Mouse (Mus musculus): Measurements from ENCODE around the gene Top2b. TPM values are rescaled to one million over a fixed set of nuclear protein-coding genes. Genes with fewer than 3 reads are reported as not detected.
A peak's percentile ranks its signal among the peaks of the same experiment; 100 is the strongest.

Top2b gene
- total RNA-seq (2021) = 10 to 100 TPM; 51.0 to 67.2 TPM

- intact Hi-C loops (cut with DNase I) = loop anchor here (1.0 to 5.0 kb wide), 2 partner anchors 49 to 88 kb away; no protein-coding TSS in a partner anchor
- peak; percentile 94 to 97 for DNase-seq
Measured at GRCm38 (mm10) chr14:16364878-16365337, at the start of gene Top2b. Gene Top2b, plus strand, starts transcription at chr14:16365179.

GRCm38 (mm10) chr14:16316715-16317114 lies 48.3 kb upstream of the Top2b start:
- intact Hi-C loops (cut with DNase I) = loop anchor here (1.0 kb wide), 1 partner anchor 49 kb away; the partner anchor contains the start of gene Top2b
- DNase-seq = no peak

- intact Hi-C loops (cut with DNase I) = no loop called here
- DNase-seq = no peak
Measured at GRCm38 (mm10) chr14:16319818-16320217, 45.2 kb upstream of the Top2b start.

GRCm38 (mm10) chr14:16324394-16324793 lies 40.6 kb upstream of the Top2b start:
- DNase-seq = no peak
- intact Hi-C loops (cut with DNase I) = no loop called here

- DNase-seq = no peak
- intact Hi-C loops (cut with DNase I) = no loop called here
Measured at GRCm38 (mm10) chr14:16325208-16325607, 39.8 kb upstream of the Top2b start.

GRCm38 (mm10) chr14:16328531-16328930 lies 36.4 kb upstream of the Top2b start:
- DNase-seq = peak in 1 of 2 experiments; percentile 19
- intact Hi-C loops (cut with DNase I) = no loop called here

- intact Hi-C loops (cut with DNase I) = no loop called here
- DNase-seq = no peak
Measured at GRCm38 (mm10) chr14:16328959-16329480, 36.0 kb upstream of the Top2b start.

- no peak for DNase-seq
- intact Hi-C loops (cut with DNase I) = no loop called here
Measured at GRCm38 (mm10) chr14:16329756-16330155, 35.2 kb upstream of the Top2b start.

GRCm38 (mm10) chr14:16334260-16334659 lies 30.7 kb upstream of the Top2b start:
- intact Hi-C loops (cut with DNase I) = no loop called here
- no peak for DNase-seq

- intact Hi-C loops (cut with DNase I) = no loop called here
- no peak for DNase-seq
Measured at GRCm38 (mm10) chr14:16335835-16336417, 29.1 kb upstream of the Top2b start.

- DNase-seq = no peak
- intact Hi-C loops (cut with DNase I) = no loop called here
Measured at GRCm38 (mm10) chr14:16347505-16347904, 17.5 kb upstream of the Top2b start.

GRCm38 (mm10) chr14:16359704-16360103 lies 5.3 kb upstream of the Top2b start:
- no peak for DNase-seq
- intact Hi-C loops (cut with DNase I) = loop anchor here (5.0 kb wide), 1 partner anchor 82 kb away; no protein-coding TSS in a partner anchor

GRCm38 (mm10) chr14:16364161-16364831 lies 683 bp upstream of the Top2b start:
- intact Hi-C loops (cut with DNase I) = loop anchor here (5.0 kb wide), 1 partner anchor 87 kb away; no protein-coding TSS in a partner anchor
- peak in 1 of 2 experiments; percentile 38 for DNase-seq

GRCm38 (mm10) chr14:16365362-16366173 lies 589 bp downstream of the Top2b start:
- intact Hi-C loops (cut with DNase I) = loop anchor here (1.0 to 2.0 kb wide), 3 partner anchors 13 to 117 kb away; partner anchors contain the start of genes Ngly1 and Oxsm
- DNase-seq = peak; percentile 67 to 79

- intact Hi-C loops (cut with DNase I) = loop anchor here (1.0 to 2.0 kb wide), 2 partner anchors 12 to 118 kb away; partner anchors contain the start of genes Ngly1 and Oxsm
- no peak for DNase-seq
Measured at GRCm38 (mm10) chr14:16366174-16366889, 1.4 kb downstream of the Top2b start.

GRCm38 (mm10) chr14:16366986-16367385 lies 2.0 kb downstream of the Top2b start:
- no peak for DNase-seq
- intact Hi-C loops (cut with DNase I) = loop anchor here (1.0 to 2.0 kb wide), 2 partner anchors 11 to 118 kb away; partner anchors contain the start of genes Ngly1 and Oxsm

GRCm38 (mm10) chr14:16372761-16373160 lies 7.8 kb downstream of the Top2b start:
- intact Hi-C loops (cut with DNase I) = loop anchor here (10.0 kb wide), 1 partner anchor 1018 kb away; no protein-coding TSS in a partner anchor
- DNase-seq = no peak

- DNase-seq = no peak
- intact Hi-C loops (cut with DNase I) = loop anchor here (10.0 kb wide), 1 partner anchor 1018 kb away; no protein-coding TSS in a partner anchor
Measured at GRCm38 (mm10) chr14:16373190-16373589, 8.2 kb downstream of the Top2b start.

- DNase-seq = peak; percentile 41 to 59
- intact Hi-C loops (cut with DNase I) = loop anchor here (1.0 to 10.0 kb wide), 7 partner anchors 108 to 1515 kb away; partner anchors contain the start of genes Lrrc3b, Ngly1 and Oxsm
Measured at GRCm38 (mm10) chr14:16379917-16380570, 15.1 kb downstream of the Top2b start.
